Mouse (Mus musculus) neural tube, embryonic 13.5 days (tissue): ENCODE data around the gene L3hypdh. TPM values are rescaled to one million over a fixed set of nuclear protein-coding genes. Genes with fewer than 3 reads are reported as not detected.

ENCODE experiments used
- microRNA-seq: library from miRNA; unstranded; fragments of <30 nt; microRNA quantifications from one replicate; pipeline ENCODE4, GENCODE M21; 2016
- polyA plus RNA-seq: library from polyadenylated mRNA; unstranded; fragments of >200 nt; fragmentation: Nextera tagmentation; extraction: Ambion mirVana; gene quantifications from 2 replicates; pipeline ENCODE4 v1.2.1, GENCODE M21; 2015

The L3hypdh gene
- polyA plus RNA-seq, 1 experiment from 2014 or later = 10.0 TPM

Small RNA genes within 50 kb of the gene (microRNA-seq; reads per million reads assigned to microRNA genes)
- not detected for gene Gm24466

Other genes starting within 250 kb of the L3hypdh start
- gene Gpr135, start 14.3 kb downstream of the L3hypdh start, polyA plus RNA-seq = 2.9 and 3.3 TPM in 2 replicates
- 140 and 160 TPM in 2 replicates for gene Jkamp, start 150 bp upstream of the L3hypdh start, polyA plus RNA-seq
- not detected in 2 replicates for gene Ccdc175, start 99.6 kb upstream of the L3hypdh start, polyA plus RNA-seq